Mouse (Mus musculus) liver, embryonic 13.5 days (tissue): ENCODE measurements around the gene Ppp1r1b. TPM values are rescaled to one million over a fixed set of nuclear protein-coding genes. Genes with fewer than 3 reads are reported as not detected.

ENCODE experiments used
- ATAC-seq: fragments of 200-750 bp; cut with Nextera tagmentation; 2 replicates; pipeline ENCODE4 v1.8.0; 2017; ENCODE audit warnings: low read depth, mild to moderate bottlenecking, moderate number of reproducible peaks, moderate library complexity
- DNase-seq: peaks from one replicate; pipeline ENCODE4 v3.0.0; 2022
- H3K27ac ChIP-seq: fragments of 300-500 bp; sonication (generic); 2 replicates; pipeline ENCODE4 v1.5.1; 2015; ENCODE audit warnings: moderate library complexity, mild to moderate bottlenecking, inconsistent platforms
- H3K27me3 ChIP-seq: fragments of 300-500 bp; sonication (generic); 2 replicates; pipeline ENCODE4 v1.6.1; 2015; ENCODE audit warnings: mild to moderate bottlenecking, inconsistent platforms
- H3K36me3 ChIP-seq: fragments of 300-500 bp; sonication (generic); 2 replicates; pipeline ENCODE4 v1.6.1; 2015; ENCODE audit warnings: mild to moderate bottlenecking, inconsistent platforms
- H3K4me1 ChIP-seq: fragments of 300-500 bp; sonication (generic); replicated peaks from 2 replicates; pipeline ENCODE4 v1.6.1; 2015; ENCODE audit warnings: inconsistent platforms
- H3K4me2 ChIP-seq: fragments of 300-500 bp; sonication (generic); 2 replicates; pipeline ENCODE4 v1.6.1; 2015; ENCODE audit warnings: inconsistent platforms, mild to moderate bottlenecking, moderate library complexity
- H3K4me3 ChIP-seq: fragments of 300-500 bp; sonication (generic); replicated peaks from 2 replicates; pipeline ENCODE4 v1.5.1; 2015; ENCODE audit warnings: mild to moderate bottlenecking, inconsistent platforms
- H3K9ac ChIP-seq: fragments of 300-500 bp; sonication (generic); 2 replicates; pipeline ENCODE4 v1.6.1; 2015; ENCODE audit warnings: mild to moderate bottlenecking, inconsistent platforms
- H3K9me3 ChIP-seq: fragments of 300-500 bp; sonication (generic); replicated peaks from 2 replicates; pipeline ENCODE4 v1.6.1; 2016; ENCODE audit warnings: inconsistent platforms
- WGBS: fragments of 180-500 bp; shearing (Covaris S2); methylation state at CpG from one replicate; pipeline ENCODE4 v1.1.7; 2015; ENCODE audit not compliant: insufficient replicate concordance; 5-methylcytosine and 5-hydroxymethylcytosine counted together
- polyA plus RNA-seq: library from polyadenylated mRNA; unstranded; fragments of >200 nt; fragmentation: Nextera tagmentation; extraction: Ambion mirVana; gene quantifications from 2 replicates; pipeline ENCODE4 v1.2.1, GENCODE M21; 2015

Ppp1r1b gene
- polyA plus RNA-seq, 1 experiment from 2014 or later: 0.13 TPM

DNA sequence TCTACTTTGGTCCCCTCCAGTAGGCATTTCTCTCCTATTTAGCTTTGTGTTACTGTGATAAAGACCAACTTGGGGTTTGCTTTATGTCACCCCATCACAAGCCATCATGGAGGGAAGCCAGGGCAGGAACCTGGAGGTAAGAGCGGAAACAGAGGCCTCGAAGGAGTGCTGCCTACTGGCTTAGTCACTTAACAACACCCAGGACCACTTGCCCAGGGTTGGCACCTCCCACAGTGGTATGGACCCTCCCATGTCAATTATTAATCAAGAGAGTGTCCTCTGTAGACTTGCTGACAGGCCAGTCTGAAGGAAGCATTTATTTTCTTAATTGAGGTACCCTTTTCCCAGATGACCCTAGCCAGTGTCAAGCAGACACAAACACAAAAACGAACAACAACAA is 52.6 kb downstream of the Ppp1r1b start:
- Histone ChIP-seq H3K4me3 (peak overlapping the region; percentile 84), H3K27me3 (peaks cover 9% of the 10 kb centered on the region; the same call in 1 of the 2 replicates), H3K36me3 (0 out of 2 replicates have a peak, but pooled peaks cover 2% of the 10 kb centered on the region), H3K4me2 (peak overlapping the region; percentile 79), H3K27ac (peak overlapping the region; percentile 90; the same call in 1 of the 2 replicates), H3K4me1 (peaks cover 18% of the 10 kb centered on the region), H3K9ac (peak overlapping the region; percentile 79), H3K9me3 (no peaks in the 10 kb centered on the region)
- ATAC-seq (no peak), DNase-seq (no peak)
- WGBS: 58% methylated on average over 3 of the region's 3 CpGs

DNA sequence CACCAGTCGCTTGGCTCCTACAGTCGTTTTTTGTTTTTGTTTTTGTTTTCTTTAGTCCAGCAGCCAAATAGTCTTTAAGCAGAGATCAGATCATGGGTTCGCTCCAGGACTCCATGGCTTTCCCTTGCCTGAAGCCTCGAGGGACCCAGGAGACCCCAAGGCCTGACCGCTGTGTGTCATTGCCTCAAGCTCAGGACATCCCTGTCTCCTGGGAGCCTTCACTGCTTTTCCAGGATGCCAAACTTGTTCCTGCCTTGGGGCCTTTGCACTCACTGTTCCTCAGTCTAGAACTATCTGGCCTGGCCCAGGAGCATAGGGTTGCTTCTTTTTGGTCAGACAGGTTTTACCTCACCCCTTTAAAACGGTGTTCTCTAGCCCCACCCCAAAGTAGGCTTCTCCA is 58.4 kb downstream of the Ppp1r1b start:
- Histone ChIP-seq H3K4me2 (no peak overlapping the region), H3K27me3 (peaks cover 36% of the 10 kb centered on the region), H3K36me3 (no peaks in the 10 kb centered on the region), H3K4me1 (peaks cover 9% of the 10 kb centered on the region; the same call in 1 of the 2 replicates), H3K4me3 (no peak overlapping the region), H3K27ac (no peak overlapping the region), H3K9me3 (no peaks in the 10 kb centered on the region), H3K9ac (no peak overlapping the region)
- ATAC-seq (no peak), DNase-seq (no peak)
- WGBS: 56% methylated on average over 6 of the region's 6 CpGs

Other genes with a start within 250 kb of the Ppp1r1b start
- gene Fbxl20, start 198.0 kb upstream of the Ppp1r1b start, polyA plus RNA-seq: 6.7 TPM in 2 replicates
- 30.1 and 38.9 TPM in 2 replicates for gene Med1, start 155.1 kb upstream of the Ppp1r1b start, polyA plus RNA-seq
- gene Cdk12, start 145.3 kb upstream of the Ppp1r1b start, polyA plus RNA-seq: 5.4 and 5.9 TPM in 2 replicates
- not detected in 2 replicates for gene Neurod2, start 18.8 kb upstream of the Ppp1r1b start, polyA plus RNA-seq
- 14.1 and 15.7 TPM in 2 replicates for gene Stard3, start 10.0 kb downstream of the Ppp1r1b start, polyA plus RNA-seq
- 0.15 and 0.59 TPM in 2 replicates for gene Tcap, start 35.4 kb downstream of the Ppp1r1b start, polyA plus RNA-seq
- gene Pnmt, start 38.0 kb downstream of the Ppp1r1b start, polyA plus RNA-seq: not detected in 2 replicates
- 3.1 and 3.8 TPM in 2 replicates for gene Pgap3, start 52.1 kb downstream of the Ppp1r1b start, polyA plus RNA-seq
- gene Erbb2, start 64.1 kb downstream of the Ppp1r1b start, polyA plus RNA-seq: 2.2 and 2.6 TPM in 2 replicates
- 66.8 and 72.0 TPM in 2 replicates for gene Mien1, start 90.6 kb downstream of the Ppp1r1b start, polyA plus RNA-seq
- gene Grb7, start 98.0 kb downstream of the Ppp1r1b start, polyA plus RNA-seq: 17.4 and 20.5 TPM in 2 replicates
- 0.06 TPM in 1 of 2 replicates, not detected in the other for gene Ikzf3, start 197.6 kb downstream of the Ppp1r1b start, polyA plus RNA-seq
- 0.45 and 0.58 TPM in 2 replicates for gene Zpbp2, start 202.7 kb downstream of the Ppp1r1b start, polyA plus RNA-seq
- gene Ormdl3, start 239.0 kb downstream of the Ppp1r1b start, polyA plus RNA-seq: 41.5 and 41.7 TPM in 2 replicates
- not detected in 2 replicates for gene Lrrc3c, start 249.9 kb downstream of the Ppp1r1b start, polyA plus RNA-seq